Mouse (Mus musculus) myocyte (in vitro differentiated cells): Measurements from ENCODE around the gene Mgat2.

Experiments used
- MAX ChIP-seq: IDR thresholded peaks from one replicate; pipeline ENCODE4 v1.6.1; 2011; ENCODE audit warnings: low read depth, mild to moderate bottlenecking, control low read depth
- POLR2A ChIP-seq: IDR thresholded peaks from one replicate; pipeline ENCODE4 v1.6.1; 2011; ENCODE audit warnings: low read depth, mild to moderate bottlenecking, control low read depth, moderate library complexity; ENCODE audit not compliant: insufficient read length
- REST ChIP-seq: IDR thresholded peaks from one replicate; pipeline ENCODE4 v1.6.1; 2011; ENCODE audit warnings: mild to moderate bottlenecking, control low read depth, moderate library complexity; ENCODE audit not compliant: insufficient read depth, insufficient read length
- TCF3 ChIP-seq: IDR thresholded peaks from one replicate; pipeline ENCODE4 v1.6.1; 2011; ENCODE audit warnings: low read depth, control low read depth; ENCODE audit not compliant: insufficient read length
- USF1 ChIP-seq: IDR thresholded peaks from one replicate; pipeline ENCODE4 v1.6.1; 2011; ENCODE audit warnings: low read depth, mild to moderate bottlenecking, control low read depth, moderate library complexity

DNA sequence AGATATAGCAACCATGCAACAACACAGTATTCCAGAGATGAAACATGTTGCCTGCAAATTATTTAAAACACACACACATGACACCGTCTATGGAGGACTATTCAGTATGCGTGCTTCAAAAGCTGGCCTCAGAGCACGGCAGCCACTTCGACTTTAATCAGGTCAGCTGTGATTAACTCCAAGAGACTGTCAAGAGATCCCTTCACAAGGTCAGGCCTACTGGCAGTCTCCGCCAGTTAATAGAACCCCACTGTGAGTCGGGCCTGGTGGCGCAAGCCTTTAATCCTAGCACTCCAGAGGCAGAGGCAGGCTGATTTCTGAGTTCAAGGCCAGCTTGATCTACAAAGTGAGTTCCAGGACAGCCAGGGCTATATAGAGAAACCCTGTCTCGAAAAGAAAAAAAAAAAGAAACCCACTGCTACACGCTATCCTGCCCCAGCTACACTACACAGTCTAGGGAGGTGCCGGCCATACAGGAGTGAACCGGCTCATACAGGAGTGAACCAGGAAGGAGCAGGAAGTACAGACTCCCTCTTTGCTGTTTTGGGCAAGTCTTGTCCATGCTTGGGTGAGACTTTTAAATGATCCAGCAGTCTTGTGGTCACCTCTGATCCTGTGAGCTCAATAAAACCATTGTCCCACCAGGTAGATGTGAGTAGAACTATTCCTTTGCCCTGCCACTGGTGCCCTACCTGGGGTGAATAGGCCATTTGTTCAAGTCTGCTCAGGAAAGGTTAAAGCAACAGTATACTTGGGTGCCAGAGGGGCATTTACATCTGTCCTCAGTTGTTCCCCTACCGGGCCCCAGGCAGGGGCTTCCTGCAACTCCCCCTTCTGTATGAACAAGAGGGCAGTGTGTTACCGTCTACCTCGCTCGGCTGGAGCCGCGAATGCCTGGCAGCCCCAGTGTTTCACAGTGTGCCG, 26.4 kb downstream of the Mgat2 start:
- no peak for TF ChIP-seq USF1
- TF ChIP-seq REST = no peak
- TF ChIP-seq POLR2A = no peak
- TF ChIP-seq MAX = no peak
- TF ChIP-seq TCF3 = no peak
